Mouse (Mus musculus) C2C12 (cell line): ENCODE data around the gene Rnf11.

Experiments
- CEBPB ChIP-seq: IDR thresholded peaks from one replicate; pipeline ENCODE4 v1.6.1; 2011; ENCODE audit warnings: low read depth, mild to moderate bottlenecking, control low read depth, moderate library complexity
- CTCF ChIP-seq: IDR thresholded peaks from one replicate; pipeline ENCODE4 v1.5.1; 2011; ENCODE audit not compliant: control insufficient read depth, insufficient read depth, insufficient read length
- MYOD1 ChIP-seq: IDR thresholded peaks from one replicate; pipeline ENCODE4 v1.6.1; 2011; ENCODE audit warnings: low read depth; ENCODE audit not compliant: control insufficient read depth, insufficient read length
- USF1 ChIP-seq: IDR thresholded peaks from one replicate; pipeline ENCODE4 v1.6.1; 2011; ENCODE audit warnings: low read depth, mild to moderate bottlenecking, control low read depth, moderate library complexity

DNA sequence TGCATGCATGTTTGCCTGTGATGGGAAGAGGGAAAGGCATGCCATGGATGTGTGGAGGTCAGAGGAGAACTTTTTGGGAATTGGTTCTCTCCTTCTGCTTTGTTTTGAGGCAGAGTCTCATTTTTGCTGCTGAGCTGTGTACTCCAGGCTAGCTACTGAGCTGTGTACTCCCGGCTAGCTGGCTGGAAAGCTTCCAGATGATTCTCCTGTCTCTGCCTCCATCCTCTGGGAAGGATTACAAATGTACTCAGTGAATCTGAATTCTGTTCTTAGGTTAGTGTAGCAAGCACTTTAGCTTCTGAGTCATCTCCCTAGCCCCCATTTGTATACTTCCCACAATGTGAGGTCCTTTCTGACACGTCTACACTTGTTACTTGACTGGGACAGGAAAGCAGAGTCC is 61.1 kb downstream of the Rnf11 start:
- TF ChIP-seq CTCF (no peak), MYOD1 (no peak), USF1 (no peak), CEBPB (no peak)
